Mouse (Mus musculus): ENCODE measurements around the gene Zfp846. TPM values are rescaled to one million over a fixed set of nuclear protein-coding genes. Genes with fewer than 3 reads are reported as not detected.
A peak's percentile ranks its signal among the peaks of the same experiment; 100 is the strongest.
"Not testable (repeated sequence)": the region's sequence is repeated elsewhere in the genome, so short reads cannot be mapped to it uniquely, and the experiment has no call there.

Gene Zfp846
- polyA plus RNA-seq (2015; fragmentation: Nextera tagmentation; extraction: Ambion mirVana), result 46.4 and 48.2 TPM in 2 replicates

- Histone ChIP-seq H3K9me3 (no peaks in the 10 kb centered on the region), H3K4me3 (peak within 1 kb of the TSS; percentile 58), H3K4me2 (peak within 1 kb of the TSS; percentile 61), H3K27me3 (peaks cover 29% of the 10 kb centered on the region), H3K27ac (peak within 1 kb of the TSS; percentile 91), H3K9ac (peak within 1 kb of the TSS; percentile 75), H3K36me3 (peaks cover 5% of the 10 kb centered on the region), H3K4me1 (replicated peaks) (peaks cover 17% of the 10 kb centered on the region)
- ATAC-seq (ENCODE audit: low FRiP score), result peak; percentile 98
- under 1% methylated on average over 30 of the region's 30 CpGs for WGBS
Measured at GRCm38 (mm10) chr9:20581175-20581634, at the start of gene Zfp846. Gene Zfp846 (plus strand): TSS chr9:20581291.

DNA sequence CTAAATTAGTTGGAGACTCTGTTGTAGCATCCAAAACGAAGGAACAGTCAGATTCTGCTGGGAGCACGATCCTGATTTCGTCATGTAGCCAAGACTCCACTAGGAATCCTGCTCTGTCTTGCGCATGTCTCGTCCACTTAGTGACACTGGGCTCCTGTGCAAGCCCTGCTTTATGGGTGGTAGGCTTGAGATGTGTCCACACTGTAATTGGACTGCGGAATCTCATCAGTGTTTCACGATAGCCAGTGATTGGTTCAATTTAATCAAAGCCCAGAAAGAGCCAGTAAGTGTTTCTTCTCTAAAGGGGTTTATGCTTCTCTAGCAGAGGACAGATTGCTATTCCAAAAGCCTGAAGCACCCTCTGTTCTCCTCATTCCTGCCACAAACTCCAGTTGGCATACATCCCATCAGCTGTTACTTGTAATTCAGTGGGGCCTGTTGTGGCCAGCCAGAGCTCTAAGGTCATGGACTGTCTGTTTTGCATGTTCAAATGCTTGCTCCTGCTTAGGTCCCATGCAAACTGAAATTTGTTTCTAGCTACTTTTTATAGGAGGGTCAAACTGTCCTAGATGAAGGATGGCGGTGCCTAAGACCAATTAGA is 46.7 kb upstream of the Zfp846 start:
- Histone ChIP-seq H3K36me3 (no peaks in the 10 kb centered on the region), H3K4me3 (no peak overlapping the region), H3K4me1 (replicated peaks) (no peaks in the 10 kb centered on the region), H3K27me3 (peaks cover 42% of the 10 kb centered on the region), H3K27ac (no peak overlapping the region), H3K9ac (no peak overlapping the region), H3K4me2 (no peak overlapping the region), H3K9me3 (no peaks in the 10 kb centered on the region)
- no peak for ATAC-seq (ENCODE audit: low FRiP score)
- 78% methylated on average over 8 of the region's 8 CpGs for WGBS

DNA sequence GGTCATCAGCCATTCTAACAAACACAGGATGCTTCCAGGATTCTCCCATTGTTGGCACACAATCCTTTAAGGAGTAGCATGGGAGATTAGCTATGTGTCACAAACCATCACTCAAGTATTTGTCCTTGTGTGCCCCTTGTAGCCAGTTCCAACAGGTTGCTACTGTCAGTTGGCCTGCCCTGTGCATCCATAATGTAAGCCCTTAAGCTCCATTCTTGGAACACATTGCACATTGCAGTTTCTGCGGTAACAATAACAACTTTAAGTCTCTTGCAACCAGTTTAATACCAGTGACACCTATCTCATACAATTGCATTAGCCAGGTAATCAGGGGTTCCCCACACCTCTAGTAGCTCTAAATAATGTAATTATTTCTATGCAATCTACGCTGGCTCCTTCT is 44.5 kb upstream of the Zfp846 start:
- H3K36me3 ChIP-seq, result no peaks in the 10 kb centered on the region
- H3K9ac ChIP-seq, result no peak overlapping the region
- H3K27me3 ChIP-seq, result peaks cover 35% of the 10 kb centered on the region
- no peak overlapping the region for H3K27ac ChIP-seq
- H3K4me1 ChIP-seq (replicated peaks), result no peaks in the 10 kb centered on the region
- no peak overlapping the region for H3K4me2 ChIP-seq
- WGBS, result 84% methylated on average over 2 of the region's 2 CpGs
- no peak for ATAC-seq (ENCODE audit: low FRiP score)
- no peak overlapping the region for H3K4me3 ChIP-seq
- no peaks in the 10 kb centered on the region for H3K9me3 ChIP-seq

DNA sequence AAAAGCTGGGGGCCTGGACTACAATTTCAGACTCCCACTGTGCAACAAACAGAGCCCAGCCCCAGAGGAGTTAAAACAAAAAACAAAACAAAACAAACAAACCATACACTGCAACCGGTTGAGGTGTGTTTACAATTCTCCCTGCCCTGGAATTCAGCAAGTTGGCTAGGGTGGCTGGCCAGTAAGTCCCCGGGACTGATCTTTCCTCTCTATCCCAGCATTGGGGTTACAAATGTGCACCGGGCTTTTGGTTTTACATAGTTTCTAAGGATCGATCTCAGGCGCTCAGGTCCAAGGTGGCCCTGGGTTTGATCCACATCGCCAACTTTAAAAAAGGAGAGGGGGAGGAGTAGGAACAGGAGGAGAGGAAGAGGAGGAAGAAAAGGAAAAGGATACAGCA is 37.6 kb upstream of the Zfp846 start:
- 27% methylated on average over 6 of the region's 6 CpGs for WGBS
- H3K4me1 ChIP-seq (replicated peaks), result peaks cover 12% of the 10 kb centered on the region
- 0 out of 2 replicates have a peak overlapping the region, but pooled peaks have one; percentile 40 for H3K4me3 ChIP-seq
- peak overlapping the region; percentile 72; the same call in 1 of the 2 replicates for H3K9ac ChIP-seq
- peaks cover 34% of the 10 kb centered on the region for H3K27me3 ChIP-seq
- H3K36me3 ChIP-seq, result no peaks in the 10 kb centered on the region
- no peak for ATAC-seq (ENCODE audit: low FRiP score)
- H3K27ac ChIP-seq, result peak overlapping the region; percentile 93
- H3K4me2 ChIP-seq, result peak overlapping the region; percentile 63
- no peaks in the 10 kb centered on the region for H3K9me3 ChIP-seq

GRCm38 (mm10) chr9:20544070-20544821 is 36.8 kb upstream of the Zfp846 start:
- Histone ChIP-seq H3K4me3 (peak overlapping the region; percentile 40), H3K27ac (peak overlapping the region; percentile 93), H3K27me3 (peaks cover 33% of the 10 kb centered on the region), H3K9ac (peak overlapping the region; percentile 72), H3K4me1 (replicated peaks) (peaks cover 12% of the 10 kb centered on the region), H3K9me3 (no peaks in the 10 kb centered on the region), H3K36me3 (no peaks in the 10 kb centered on the region), H3K4me2 (peak overlapping the region; percentile 63)
- 3% methylated on average over 43 of the region's 43 CpGs for WGBS
- peak; percentile 96 for ATAC-seq (ENCODE audit: low FRiP score)

DNA sequence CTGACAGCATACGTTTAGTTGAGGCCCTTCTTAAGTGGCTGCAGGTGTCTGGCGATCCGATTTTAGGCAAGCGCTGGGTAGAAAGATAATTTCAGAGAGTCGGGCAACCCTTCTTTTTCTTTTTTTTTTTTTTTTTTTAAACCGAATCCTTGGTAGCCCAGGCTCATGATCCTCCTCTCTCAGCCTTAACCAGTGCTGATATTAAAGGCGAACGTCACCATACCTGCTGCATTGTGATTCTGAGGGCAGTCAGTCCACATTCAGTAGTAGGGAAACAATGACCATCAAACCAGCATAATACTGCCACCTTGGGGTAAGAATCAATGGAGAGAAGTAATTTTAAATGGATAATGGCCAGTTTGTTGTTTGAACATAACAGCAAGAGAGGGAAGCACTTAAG is 35.9 kb upstream of the Zfp846 start:
- H3K4me1 ChIP-seq (replicated peaks), result peaks cover 12% of the 10 kb centered on the region

DNA sequence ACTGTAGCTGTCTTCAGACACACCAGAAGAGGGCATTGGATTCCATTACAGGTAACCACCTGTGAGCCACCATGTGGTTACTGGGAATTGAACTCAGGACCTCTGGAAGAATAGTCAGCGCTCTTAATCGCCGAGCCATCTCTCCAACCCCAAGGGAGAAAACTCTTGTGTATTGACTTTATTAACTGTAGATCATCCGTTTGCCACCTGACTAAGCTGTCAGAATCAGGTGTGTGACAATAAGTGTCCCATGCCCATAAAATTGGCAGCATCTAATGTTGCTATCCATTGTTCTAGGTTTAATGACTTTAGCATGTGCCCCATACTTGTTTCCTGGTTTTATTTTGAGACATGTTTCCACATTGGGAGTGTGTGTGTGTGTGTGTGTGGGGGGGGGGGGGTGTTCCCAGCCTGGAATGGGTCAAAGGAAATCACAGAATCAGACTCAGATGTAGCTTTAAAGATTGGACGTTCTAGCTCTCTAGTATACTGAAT is 29.3 kb upstream of the Zfp846 start:
- Histone ChIP-seq H3K27me3 (peaks cover 24% of the 10 kb centered on the region), H3K9ac (no peak overlapping the region), H3K9me3 (no peaks in the 10 kb centered on the region), H3K4me2 (no peak overlapping the region), H3K4me1 (replicated peaks) (no peaks in the 10 kb centered on the region), H3K27ac (no peak overlapping the region), H3K36me3 (no peaks in the 10 kb centered on the region), H3K4me3 (no peak overlapping the region)
- WGBS, result 56% methylated on average over 5 of the region's 5 CpGs
- ATAC-seq (ENCODE audit: low FRiP score), result no peak

More for the DNA sequence above, 35.9 kb upstream of the Zfp846 start:
- peak overlapping the region; percentile 72 for H3K9ac ChIP-seq
- no peaks in the 10 kb centered on the region for H3K9me3 ChIP-seq
- peak overlapping the region; percentile 63 for H3K4me2 ChIP-seq
- 0 out of 2 replicates have a peak, but pooled peaks have one; percentile 25 for ATAC-seq (ENCODE audit: low FRiP score)
- H3K4me3 ChIP-seq, result peak overlapping the region; percentile 40
- peak overlapping the region; percentile 93 for H3K27ac ChIP-seq
- 25% methylated on average over 8 of the region's 8 CpGs for WGBS
- H3K27me3 ChIP-seq, result peaks cover 32% of the 10 kb centered on the region
- H3K36me3 ChIP-seq, result no peaks in the 10 kb centered on the region

GRCm38 (mm10) chr9:20552698-20553097 is 28.4 kb upstream of the Zfp846 start:
- Histone ChIP-seq H3K27me3 (peaks cover 22% of the 10 kb centered on the region; the same call in 1 of the 2 replicates), H3K36me3 (no peaks in the 10 kb centered on the region), H3K9ac (no peak overlapping the region), H3K9me3 (no peaks in the 10 kb centered on the region), H3K4me2 (no peak overlapping the region), H3K4me1 (replicated peaks) (no peaks in the 10 kb centered on the region), H3K27ac (no peak overlapping the region), H3K4me3 (no peak overlapping the region)
- WGBS, result 81% methylated on average over 1 of the region's 1 CpGs
- no peak for ATAC-seq (ENCODE audit: low FRiP score)

DNA sequence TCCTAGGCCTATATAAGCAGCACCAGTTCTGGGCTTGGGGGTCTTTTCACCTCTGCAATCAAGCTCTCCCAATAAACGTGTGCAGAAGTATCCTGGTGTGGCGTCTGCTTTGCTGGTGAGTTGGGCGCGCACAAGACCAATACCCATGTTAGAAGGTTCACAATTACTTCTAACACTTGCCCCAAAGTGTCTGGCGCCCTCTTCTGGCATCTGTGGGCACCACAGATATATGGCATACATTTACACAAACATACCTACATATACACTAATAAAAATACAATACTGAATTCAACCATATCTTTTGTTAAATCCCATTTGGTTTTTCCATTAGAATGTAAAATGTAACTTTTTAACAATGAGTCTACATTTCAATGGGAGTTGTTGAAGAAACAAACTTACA is 18.9 kb upstream of the Zfp846 start:
- Histone ChIP-seq H3K4me1 (replicated peaks) (no peaks in the 10 kb centered on the region), H3K27me3 (peaks cover 12% of the 10 kb centered on the region), H3K4me2 (no peak overlapping the region), H3K36me3 (no peaks in the 10 kb centered on the region), H3K4me3 (no peak overlapping the region), H3K27ac (no peak overlapping the region), H3K9ac (no peak overlapping the region), H3K9me3 (no peaks in the 10 kb centered on the region)
- ATAC-seq (ENCODE audit: low FRiP score), result no peak
- 82% methylated on average over 5 of the region's 5 CpGs for whole genome bisulfite sequencing

DNA sequence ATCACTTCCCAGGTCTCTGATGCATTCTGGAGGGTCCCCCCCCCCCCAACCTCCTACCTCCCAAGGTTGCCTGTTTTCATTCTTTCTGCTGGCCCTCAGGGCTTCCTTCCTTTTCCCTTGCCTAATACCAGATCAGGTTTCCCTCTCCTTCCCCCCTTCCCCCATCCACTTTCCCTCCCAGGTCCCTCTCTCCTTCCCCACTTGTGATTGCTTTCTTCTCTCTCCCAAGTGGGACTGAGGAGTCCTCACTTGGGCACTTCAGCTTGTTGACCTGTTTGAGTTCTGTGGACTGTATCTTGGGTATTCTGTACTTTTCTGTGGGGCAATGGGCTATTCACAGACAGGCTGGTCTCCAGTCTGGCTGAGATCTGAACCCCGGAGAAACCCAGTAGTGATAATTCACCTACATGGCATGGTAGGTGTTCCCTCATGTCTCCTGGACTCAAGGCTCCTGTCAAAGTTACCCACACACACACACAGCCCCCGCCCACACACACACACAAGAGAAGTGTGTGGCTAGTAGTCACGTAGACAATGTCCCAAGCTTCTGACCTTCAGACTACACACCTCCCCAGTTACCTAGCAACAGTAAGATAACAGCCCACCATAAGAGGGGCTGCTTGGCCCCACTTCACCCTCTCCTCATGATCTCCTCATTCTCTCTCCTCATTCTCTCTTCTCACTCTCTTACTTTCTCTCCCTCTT is 15.6 kb upstream of the Zfp846 start:
- not testable (repeated sequence) for H3K9ac ChIP-seq; H3K4me1 ChIP-seq (replicated peaks); H3K27ac ChIP-seq; H3K27me3 ChIP-seq; H3K4me3 ChIP-seq; H3K4me2 ChIP-seq; H3K9me3 ChIP-seq; ATAC-seq (ENCODE audit: low FRiP score); H3K36me3 ChIP-seq
- WGBS, result 80% methylated on average over 3 of the region's 3 CpGs

- Histone ChIP-seq H3K27ac (no peak overlapping the region), H3K36me3 (no peaks in the 10 kb centered on the region), H3K9ac (no peak overlapping the region), H3K4me2 (no peak overlapping the region), H3K9me3 (no peaks in the 10 kb centered on the region), H3K27me3 (peaks cover 30% of the 10 kb centered on the region), H3K4me1 (replicated peaks) (no peaks in the 10 kb centered on the region), H3K4me3 (no peak overlapping the region)
- no peak for ATAC-seq (ENCODE audit: low FRiP score)
Measured at GRCm38 (mm10) chr9:20571060-20571459, 10.0 kb upstream of the Zfp846 start.

- H3K4me3 ChIP-seq, result no peak overlapping the region
- H3K4me2 ChIP-seq, result no peak overlapping the region
Measured at GRCm38 (mm10) chr9:20576591-20576990, 4.5 kb upstream of the Zfp846 start.

More at GRCm38 (mm10) chr9:20576591-20576990, 4.5 kb upstream of the Zfp846 start:
- 91% methylated on average over 2 of the region's 2 CpGs for WGBS
- Histone ChIP-seq H3K4me1 (replicated peaks) (no peaks in the 10 kb centered on the region), H3K9me3 (no peaks in the 10 kb centered on the region), H3K9ac (no peak overlapping the region), H3K27me3 (peaks cover 51% of the 10 kb centered on the region), H3K27ac (no peak overlapping the region), H3K36me3 (no peaks in the 10 kb centered on the region)
- ATAC-seq (ENCODE audit: low FRiP score), result no peak

All from hindbrain, embryonic 13.5 days (tissue).